Mouse (Mus musculus): ENCODE measurements around the gene Lhfpl2. TPM values are rescaled to one million over a fixed set of nuclear protein-coding genes. Genes with fewer than 3 reads are reported as not detected.

The Lhfpl2 gene
- polyA plus RNA-seq, 1 experiment: 35.7 TPM

DNA sequence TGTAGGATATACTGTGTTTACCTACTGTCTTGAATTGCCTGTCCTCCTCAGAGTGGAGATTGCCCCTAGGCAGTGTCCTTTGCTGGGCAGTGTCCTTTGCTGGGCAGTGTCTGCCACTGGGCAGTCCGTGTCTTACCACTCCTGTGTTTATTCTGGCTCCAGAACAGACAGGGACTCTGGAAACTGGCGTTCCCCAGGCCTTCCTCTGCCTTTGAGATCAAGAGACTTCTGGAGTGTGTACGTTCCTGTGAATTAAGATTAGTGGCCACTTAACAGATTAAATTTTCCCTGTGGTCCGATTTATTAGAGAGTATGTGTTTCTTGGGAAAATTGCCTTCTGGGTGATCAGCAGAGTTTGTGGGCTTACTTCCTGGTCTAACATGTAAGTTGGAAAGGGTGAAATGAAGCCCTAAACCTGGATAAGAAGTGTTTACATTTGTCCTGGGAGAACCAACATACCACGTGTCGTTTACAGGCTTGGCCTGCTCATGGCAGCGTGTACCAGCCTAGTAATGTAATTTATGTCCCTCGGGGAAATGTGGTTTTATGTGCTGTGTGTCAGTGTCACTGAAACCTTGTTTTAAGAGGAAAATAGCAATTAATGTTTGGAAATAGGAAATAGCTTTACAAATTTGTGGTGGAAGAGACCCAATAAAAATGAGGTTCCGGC lies 15.6 kb downstream of the Lhfpl2 start:
- Histone ChIP-seq H3ac (ENCODE audit: control insufficient read depth, insufficient read length) (no peak overlapping the region), H3K4me2 (ENCODE audit: low read depth) (peak overlapping the region; percentile 57), H3K36me3 (ENCODE audit: control insufficient read depth, insufficient read depth) (peaks cover 4% of the 10 kb centered on the region), H3K79me2 (ENCODE audit: control insufficient read depth, insufficient read depth) (peaks cover 91% of the 10 kb centered on the region), H3K4me3 (no peak overlapping the region), H3K27me3 (ENCODE audit: control insufficient read depth, insufficient read depth, insufficient read length) (no peaks in the 10 kb centered on the region)
- peak; percentile 63 for TF ChIP-seq USF1 (IDR thresholded peaks at IDR 0.05; ENCODE audit: low read depth)
- TF ChIP-seq MYOG (IDR thresholded peaks at IDR 0.05; ENCODE audit: control insufficient read depth in 1 of 3, insufficient read depth in 1 of 3, insufficient read length in 2 of 3, low read depth in 2 of 3): no peak
- TF ChIP-seq POLR2A (IDR thresholded peaks at IDR 0.05; ENCODE audit: insufficient read length, low read depth): no peak
- TF ChIP-seq REST (IDR thresholded peaks at IDR 0.05; ENCODE audit: insufficient read depth, insufficient read length): no peak
- TF ChIP-seq E2F4 (IDR thresholded peaks at IDR 0.05; ENCODE audit: insufficient read depth): no peak
- no peak for TF ChIP-seq SRF (IDR thresholded peaks at IDR 0.05; ENCODE audit: control insufficient read depth, insufficient read length, low read depth)

DNA sequence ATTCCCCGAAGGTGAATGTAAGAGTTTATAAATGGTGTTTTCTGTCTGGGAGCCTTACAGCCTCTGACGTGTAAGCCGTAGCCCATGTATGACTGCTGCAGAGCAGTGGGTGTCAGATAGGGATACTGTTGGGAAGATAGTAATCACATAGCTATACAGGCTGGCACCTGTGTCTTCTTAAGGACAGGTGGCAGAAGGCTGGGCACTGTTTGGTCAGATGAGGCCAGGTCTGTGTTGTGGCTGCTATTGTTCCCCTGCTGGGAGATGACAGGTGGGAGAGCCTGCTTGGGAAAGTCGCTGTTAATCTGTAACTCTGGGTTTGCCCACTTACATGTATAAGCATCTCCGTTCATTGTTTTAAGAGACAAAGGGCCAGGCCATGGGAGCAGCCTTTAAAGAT lies 16.1 kb downstream of the Lhfpl2 start:
- peaks cover 91% of the 10 kb centered on the region for H3K79me2 ChIP-seq (ENCODE audit: control insufficient read depth, insufficient read depth)
- no peak overlapping the region for H3K4me3 ChIP-seq
- H3ac ChIP-seq (ENCODE audit: control insufficient read depth, insufficient read length): no peak overlapping the region
- H3K27me3 ChIP-seq (ENCODE audit: control insufficient read depth, insufficient read depth, insufficient read length): no peaks in the 10 kb centered on the region
- TF ChIP-seq E2F4 (IDR thresholded peaks at IDR 0.05; ENCODE audit: insufficient read depth) (no peak), REST (IDR thresholded peaks at IDR 0.05; ENCODE audit: insufficient read depth, insufficient read length) (no peak), MYOG (IDR thresholded peaks at IDR 0.05; ENCODE audit: control insufficient read depth in 1 of 3, insufficient read depth in 1 of 3, insufficient read length in 2 of 3, low read depth in 2 of 3) (peak in 2 of 3 experiments; percentile 64 to 86), TCF3 (IDR thresholded peaks at IDR 0.05; ENCODE audit: insufficient read length, low read depth) (peak; percentile 29), CEBPB (IDR thresholded peaks at IDR 0.05; ENCODE audit: insufficient read depth, poor library complexity, severe bottlenecking) (no peak), USF1 (IDR thresholded peaks at IDR 0.05; ENCODE audit: low read depth) (no peak), MYOD1 (IDR thresholded peaks at IDR 0.05; ENCODE audit: control insufficient read depth in 1 of 3, insufficient read length in 2 of 3, low read depth in 2 of 3) (peak in 2 of 3 experiments; percentile 88), MAX (IDR thresholded peaks at IDR 0.05; ENCODE audit: low read depth) (no peak), SRF (IDR thresholded peaks at IDR 0.05; ENCODE audit: control insufficient read depth, insufficient read length, low read depth) (no peak), TCF12 (IDR thresholded peaks at IDR 0.05; ENCODE audit: insufficient read depth, poor library complexity, severe bottlenecking) (no peak), POLR2A (IDR thresholded peaks at IDR 0.05; ENCODE audit: insufficient read length, low read depth) (no peak), POLR2AphosphoS2 (IDR thresholded peaks at IDR 0.05; ENCODE audit: insufficient read length, low read depth) (no peak)
- H3K36me3 ChIP-seq (ENCODE audit: control insufficient read depth, insufficient read depth): peaks cover 7% of the 10 kb centered on the region
- H3K4me2 ChIP-seq (ENCODE audit: low read depth): peak overlapping the region; percentile 57

DNA sequence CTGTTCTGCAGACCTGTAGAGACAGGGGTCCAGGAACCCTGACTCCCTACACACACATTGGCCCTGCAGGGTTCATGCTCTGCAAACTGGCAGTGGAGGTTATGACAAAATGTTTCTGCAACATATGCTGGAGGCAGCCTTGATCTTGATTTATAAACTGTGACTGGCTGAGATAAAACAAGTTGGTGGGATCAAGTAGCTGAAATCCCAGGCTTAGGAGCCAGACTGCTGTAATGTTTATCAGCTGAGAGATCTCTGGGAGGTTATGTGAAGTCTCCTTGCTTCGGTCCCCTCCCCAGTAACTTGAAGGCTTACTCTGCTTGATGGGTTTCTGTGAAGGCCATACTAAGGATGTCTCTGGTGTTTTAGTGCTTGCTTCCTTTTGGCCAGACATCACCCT lies 17.6 kb downstream of the Lhfpl2 start:
- TF ChIP-seq REST (IDR thresholded peaks at IDR 0.05; ENCODE audit: insufficient read depth, insufficient read length) (no peak), MAX (IDR thresholded peaks at IDR 0.05; ENCODE audit: low read depth) (no peak)

DNA sequence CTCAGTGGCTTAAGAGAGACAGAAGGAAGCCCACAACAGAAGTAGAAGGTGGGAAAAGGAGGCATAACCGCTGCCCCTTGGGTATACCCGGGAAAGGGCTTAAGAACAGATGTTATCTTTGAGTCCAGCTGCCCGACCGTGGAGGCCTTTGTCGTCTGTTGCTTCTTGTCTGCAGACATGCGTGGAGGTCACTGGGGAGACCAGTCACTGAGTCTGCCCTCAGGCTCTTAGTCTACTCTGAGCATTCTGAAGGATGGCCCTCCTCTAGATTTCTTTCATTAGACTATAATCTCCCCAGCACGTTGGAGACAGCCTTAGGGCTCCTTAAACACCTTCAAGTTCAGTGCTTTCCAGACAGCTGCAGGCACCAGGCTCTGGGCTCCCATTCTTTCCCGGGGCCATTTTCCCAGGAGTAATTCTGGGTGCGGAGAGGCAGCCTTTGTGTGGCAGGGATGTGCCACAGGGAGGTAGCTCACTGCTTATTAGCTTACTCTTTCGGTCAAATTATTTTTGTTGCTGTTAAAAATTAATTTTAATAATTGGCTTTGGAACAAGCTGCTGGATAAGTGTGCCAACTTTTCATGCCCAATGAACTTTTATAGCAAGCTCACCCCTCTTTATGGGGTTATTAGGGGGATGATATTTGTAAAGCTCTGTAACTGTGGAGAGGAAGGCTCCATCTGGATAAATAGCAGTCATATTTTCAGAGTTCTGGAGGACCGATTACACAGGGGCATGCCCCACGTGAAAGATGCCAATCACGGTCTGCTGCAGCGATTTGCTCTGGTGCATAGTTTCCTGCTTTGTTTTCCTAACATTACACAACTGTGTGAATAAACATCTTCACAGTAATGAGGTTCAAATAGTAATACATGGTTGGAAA lies 19.8 kb downstream of the Lhfpl2 start:
- no peak overlapping the region for H3ac ChIP-seq (ENCODE audit: control insufficient read depth, insufficient read length)
- TF ChIP-seq TCF3 (IDR thresholded peaks at IDR 0.05; ENCODE audit: insufficient read length, low read depth) (no peak), POLR2AphosphoS2 (IDR thresholded peaks at IDR 0.05; ENCODE audit: insufficient read length, low read depth) (no peak), MYOD1 (IDR thresholded peaks at IDR 0.05; ENCODE audit: control insufficient read depth in 1 of 3, insufficient read length in 2 of 3, low read depth in 2 of 3) (no peak), REST (IDR thresholded peaks at IDR 0.05; ENCODE audit: insufficient read depth, insufficient read length) (no peak), TCF12 (IDR thresholded peaks at IDR 0.05; ENCODE audit: insufficient read depth, poor library complexity, severe bottlenecking) (no peak), E2F4 (IDR thresholded peaks at IDR 0.05; ENCODE audit: insufficient read depth) (no peak)
- no peak overlapping the region for H3K4me3 ChIP-seq
- no peaks in the 10 kb centered on the region for H3K27me3 ChIP-seq (ENCODE audit: control insufficient read depth, insufficient read depth, insufficient read length)
- peaks cover 72% of the 10 kb centered on the region for H3K79me2 ChIP-seq (ENCODE audit: control insufficient read depth, insufficient read depth)
- H3K36me3 ChIP-seq (ENCODE audit: control insufficient read depth, insufficient read depth): peaks cover 24% of the 10 kb centered on the region
- H3K4me2 ChIP-seq (ENCODE audit: low read depth): no peak overlapping the region

More for the DNA sequence above, 17.6 kb downstream of the Lhfpl2 start:
- Histone ChIP-seq H3K27me3 (ENCODE audit: control insufficient read depth, insufficient read depth, insufficient read length) (no peaks in the 10 kb centered on the region), H3K4me3 (no peak overlapping the region), H3K79me2 (ENCODE audit: control insufficient read depth, insufficient read depth) (peaks cover 91% of the 10 kb centered on the region), H3K36me3 (ENCODE audit: control insufficient read depth, insufficient read depth) (peaks cover 22% of the 10 kb centered on the region), H3ac (ENCODE audit: control insufficient read depth, insufficient read length) (no peak overlapping the region), H3K4me2 (ENCODE audit: low read depth) (no peak overlapping the region)

DNA sequence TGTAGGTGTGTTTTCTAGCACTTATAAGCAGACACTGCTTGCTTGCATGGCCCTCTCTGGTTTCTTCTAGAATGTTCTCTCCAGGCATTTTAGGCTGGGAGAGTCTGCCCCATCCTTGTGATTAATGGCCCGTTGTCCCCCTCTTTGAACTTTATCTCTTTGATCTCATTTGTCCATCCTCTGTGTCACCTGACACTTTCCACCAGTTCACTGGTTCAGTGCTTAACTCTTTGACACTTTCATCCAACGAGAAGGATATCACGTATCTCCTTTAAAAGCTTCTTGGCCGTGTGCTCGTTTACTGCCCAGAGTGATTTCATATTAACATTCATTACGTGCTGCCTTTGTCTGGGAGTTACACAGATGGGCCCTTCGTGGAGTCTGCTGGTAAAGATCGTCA lies 25.6 kb downstream of the Lhfpl2 start:
- Histone ChIP-seq H3K4me3 (no peak overlapping the region), H3ac (ENCODE audit: control insufficient read depth, insufficient read length) (no peak overlapping the region), H3K27me3 (ENCODE audit: control insufficient read depth, insufficient read depth, insufficient read length) (no peaks in the 10 kb centered on the region), H3K79me2 (ENCODE audit: control insufficient read depth, insufficient read depth) (peaks cover 71% of the 10 kb centered on the region), H3K4me2 (ENCODE audit: low read depth) (no peak overlapping the region), H3K36me3 (ENCODE audit: control insufficient read depth, insufficient read depth) (peaks cover 54% of the 10 kb centered on the region)
- TF ChIP-seq TCF12 (IDR thresholded peaks at IDR 0.05; ENCODE audit: insufficient read depth, poor library complexity, severe bottlenecking): no peak
- no peak for TF ChIP-seq TCF3 (IDR thresholded peaks at IDR 0.05; ENCODE audit: insufficient read length, low read depth)
- no peak for TF ChIP-seq CEBPB (IDR thresholded peaks at IDR 0.05; ENCODE audit: insufficient read depth, poor library complexity, severe bottlenecking)
- TF ChIP-seq USF1 (IDR thresholded peaks at IDR 0.05; ENCODE audit: low read depth): no peak
- no peak for TF ChIP-seq MYOD1 (IDR thresholded peaks at IDR 0.05; ENCODE audit: control insufficient read depth in 1 of 3, insufficient read length in 2 of 3, low read depth in 2 of 3)
- no peak for TF ChIP-seq POLR2AphosphoS2 (IDR thresholded peaks at IDR 0.05; ENCODE audit: insufficient read length, low read depth)
- TF ChIP-seq SRF (IDR thresholded peaks at IDR 0.05; ENCODE audit: control insufficient read depth, insufficient read length, low read depth): no peak
- TF ChIP-seq MAX (IDR thresholded peaks at IDR 0.05; ENCODE audit: low read depth): no peak
